Mouse (Mus musculus) G1E (cell line): ENCODE data around the gene Zfp512b. TPM values are rescaled to one million over a fixed set of nuclear protein-coding genes. Genes with fewer than 3 reads are reported as not detected.

ENCODE experiments used
- ATAC-seq: 2 replicates; pipeline ENCODE4 v1.8.0; 2016; ENCODE audit warnings: mild to moderate bottlenecking; ENCODE audit not compliant: insufficient number of reproducible peaks, poor library complexity, low FRiP score, severe bottlenecking; ENCODE audit errors: extremely low read depth
- DNase-seq: peaks from one replicate; pipeline ENCODE4 v3.0.0; 2012; ENCODE audit warnings: low spot score
- H3K27me3 ChIP-seq: 2 replicates; pipeline ENCODE4 v1.6.1; 2012; ENCODE audit warnings: mild to moderate bottlenecking, low read length, inconsistent platforms; ENCODE audit not compliant: insufficient read depth
- H3K36me3 ChIP-seq: replicated peaks from 2 replicates; pipeline ENCODE3; 2012; ENCODE audit warnings: mild to moderate bottlenecking, inconsistent platforms
- H3K4me1 ChIP-seq: 2 replicates; pipeline ENCODE4 v1.6.1; 2012; ENCODE audit warnings: low read depth, low read length, inconsistent platforms, mixed read lengths; ENCODE audit not compliant: insufficient read depth
- H3K4me3 ChIP-seq: 2 replicates; pipeline ENCODE4 v1.5.1; 2012; ENCODE audit warnings: low read depth, mild to moderate bottlenecking, inconsistent platforms, low read length, moderate library complexity, mixed read lengths
- H3K9me3 ChIP-seq: replicated peaks from 2 replicates; pipeline ENCODE4 v1.6.1; 2012; ENCODE audit warnings: inconsistent platforms
- CTCF ChIP-seq: IDR thresholded peaks from 2 replicates; pipeline ENCODE4 v1.5.1; 2012; ENCODE audit warnings: low read depth, low read length, inconsistent platforms, mixed read lengths
- GATA1 ChIP-seq: IDR thresholded peaks from 2 replicates; pipeline ENCODE4 v1.6.1; 2012; ENCODE audit warnings: borderline replicate concordance, low read length, inconsistent platforms, mixed read lengths
- GATA2 ChIP-seq: IDR thresholded peaks from 2 replicates; pipeline ENCODE4 v1.6.1; 2012; ENCODE audit warnings: low read depth, low read length, inconsistent platforms, borderline replicate concordance
- POLR2AphosphoS5 ChIP-seq: IDR thresholded peaks from 2 replicates; pipeline ENCODE4 v1.6.1; 2012; ENCODE audit warnings: low read depth, low read length, inconsistent platforms; ENCODE audit not compliant: insufficient replicate concordance
- TAL1 ChIP-seq: conservative IDR thresholded peaks from 2 replicates; pipeline ENCODE4 v1.6.1; 2012; ENCODE audit warnings: low read depth, low read length, inconsistent platforms, mixed read lengths
- polyA plus RNA-seq: library from polyadenylated mRNA; stranded (reverse); fragments of >175 nt; gene quantifications from 2 replicates; pipeline ENCODE4 v1.2.3, GENCODE M21; 2012
- total RNA-seq, 2 experiments: library from RNA; stranded (forward) in 1 of 2; stranded (reverse) in 1 of 2; fragments of 200-1000 nt in 1 of 2; fragments of >200 nt in 1 of 2; fragmentation: Nextera tagmentation in 1 of 2; gene quantifications; 2 replicates each; pipeline ENCODE4 v1.2.3; 2014 to 2017

Zfp512b gene
- total and polyA plus RNA-seq, 3 experiments = 19.8 to 88.2 (median 40.5) TPM

- Histone ChIP-seq H3K27me3 (no peaks in the 10 kb centered on the region), H3K4me1 (peaks cover 15% of the 10 kb centered on the region), H3K4me3 (no peak overlapping the region), H3K9me3 (no peaks in the 10 kb centered on the region), H3K36me3 (peaks cover 94% of the 10 kb centered on the region)
- TF ChIP-seq GATA1 (no peak), POLR2AphosphoS5 (0 out of 2 replicates have a peak, but pooled peaks have one; percentile 7), TAL1 (no peak), CTCF (no peak), GATA2 (no peak)
- ATAC-seq = no peak
- no peak for DNase-seq
These were observed 43.9 kb downstream of the Zfp512b start for GRCm38 (mm10) chr2:181548682-181549081.

DNA sequence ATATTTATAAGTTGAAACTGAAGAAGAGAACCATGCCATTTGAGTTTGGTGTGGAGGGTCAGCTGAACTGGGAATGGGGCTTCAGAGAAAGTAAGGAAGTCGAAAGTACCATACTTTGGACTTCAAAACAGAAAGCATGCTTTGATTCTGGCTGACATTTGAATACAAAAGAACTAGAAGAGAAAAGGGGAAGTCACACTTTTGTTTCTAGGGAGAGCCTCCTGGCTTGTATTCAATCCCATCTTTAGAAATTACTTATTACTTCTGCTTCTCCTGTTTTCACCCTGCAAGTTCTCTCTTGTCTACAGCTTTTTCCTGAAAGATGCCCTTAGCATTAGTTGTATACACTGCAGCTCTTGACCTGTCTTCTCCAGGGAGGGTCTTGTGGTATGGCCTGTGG lies 44.4 kb downstream of the Zfp512b start:
- no peak for TF ChIP-seq CTCF
- no peak for TF ChIP-seq GATA1
- no peak for TF ChIP-seq POLR2AphosphoS5
- no peak for TF ChIP-seq GATA2
- no peak for TF ChIP-seq TAL1
- no peak overlapping the region for H3K4me3 ChIP-seq
- peaks cover 90% of the 10 kb centered on the region for H3K36me3 ChIP-seq
- peaks cover 15% of the 10 kb centered on the region for H3K4me1 ChIP-seq
- DNase-seq (no peak), ATAC-seq (no peak)
- H3K27me3 ChIP-seq = no peaks in the 10 kb centered on the region
- no peaks in the 10 kb centered on the region for H3K9me3 ChIP-seq

DNA sequence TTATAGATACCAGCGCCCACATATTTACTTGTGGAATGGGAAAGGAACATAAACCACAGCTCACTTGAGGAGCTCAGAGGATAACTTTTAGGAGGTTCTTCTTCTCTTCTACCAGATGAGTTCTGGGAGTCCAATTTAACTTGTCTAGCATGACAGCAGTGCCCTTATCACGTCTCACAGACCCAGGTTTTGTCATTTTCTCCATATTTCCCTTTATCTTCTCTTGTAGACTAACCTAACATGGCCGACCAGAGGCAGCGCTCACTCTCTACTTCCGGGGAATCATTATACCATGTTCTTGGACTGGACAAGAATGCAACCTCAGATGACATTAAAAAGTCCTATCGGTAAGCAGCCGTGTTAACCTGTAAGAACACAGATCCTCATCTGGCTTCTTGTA lies 46.5 kb downstream of the Zfp512b start:
- no peaks in the 10 kb centered on the region for H3K27me3 ChIP-seq
- TF ChIP-seq POLR2AphosphoS5 = no peak
- TF ChIP-seq TAL1 = no peak
- no peak for TF ChIP-seq GATA1
- TF ChIP-seq CTCF = no peak
- H3K36me3 ChIP-seq = peaks cover 89% of the 10 kb centered on the region
- DNase-seq (no peak), ATAC-seq (no peak)
- no peaks in the 10 kb centered on the region for H3K9me3 ChIP-seq
- no peak overlapping the region for H3K4me3 ChIP-seq
- peaks cover 15% of the 10 kb centered on the region for H3K4me1 ChIP-seq

GRCm38 (mm10) chr2:181541761-181542380 lies 50.7 kb downstream of the Zfp512b start:
- no peaks in the 10 kb centered on the region for H3K9me3 ChIP-seq
- DNase-seq = no peak
- no peaks in the 10 kb centered on the region for H3K27me3 ChIP-seq
- no peak for ATAC-seq
- TF ChIP-seq TAL1 (no peak), GATA1 (no peak), CTCF (no peak), GATA2 (no peak), POLR2AphosphoS5 (no peak)
- H3K4me3 ChIP-seq = no peak overlapping the region
- H3K36me3 ChIP-seq = peaks cover 79% of the 10 kb centered on the region
- peaks cover 11% of the 10 kb centered on the region for H3K4me1 ChIP-seq

DNA sequence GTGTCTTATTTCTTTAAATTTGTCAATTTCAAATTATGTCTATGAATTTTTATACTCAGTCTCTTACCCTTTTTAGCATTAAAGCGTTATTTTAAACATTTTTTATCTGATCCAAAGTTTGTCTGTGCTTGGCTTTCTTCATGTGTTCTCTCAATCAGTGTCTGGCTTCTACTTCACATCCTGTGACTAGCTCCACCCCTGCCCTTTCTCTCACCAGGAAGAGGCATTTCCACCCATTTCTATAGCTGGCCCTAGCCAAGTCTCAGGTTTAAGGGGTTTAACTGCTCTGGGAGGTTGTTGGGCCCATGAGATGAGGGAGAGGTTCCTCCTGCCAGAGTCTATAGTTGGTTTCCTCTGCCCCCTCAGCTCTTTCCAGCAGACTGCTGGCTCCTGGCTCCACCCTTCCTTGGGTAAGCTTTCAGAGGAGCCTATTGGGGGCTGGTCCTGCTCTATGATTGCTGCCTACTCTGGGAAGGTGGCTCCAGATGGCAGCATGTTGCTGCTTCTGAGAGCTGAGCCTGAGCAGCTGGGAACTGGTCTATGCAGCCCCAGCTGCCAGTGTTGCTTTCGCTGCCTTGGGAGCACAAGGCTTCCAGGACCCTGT lies 55.1 kb downstream of the Zfp512b start:
- no peaks in the 10 kb centered on the region for H3K9me3 ChIP-seq
- TF ChIP-seq GATA1 = no peak
- no peak for TF ChIP-seq CTCF
- TF ChIP-seq TAL1 = no peak
- H3K27me3 ChIP-seq = no peaks in the 10 kb centered on the region
- ATAC-seq = peak; percentile 57
- peak; percentile 38 for DNase-seq
- H3K36me3 ChIP-seq = peaks cover 80% of the 10 kb centered on the region
- H3K4me1 ChIP-seq = peaks cover 21% of the 10 kb centered on the region
- H3K4me3 ChIP-seq = no peak overlapping the region; the same call in 1 of the 2 replicates

DNA sequence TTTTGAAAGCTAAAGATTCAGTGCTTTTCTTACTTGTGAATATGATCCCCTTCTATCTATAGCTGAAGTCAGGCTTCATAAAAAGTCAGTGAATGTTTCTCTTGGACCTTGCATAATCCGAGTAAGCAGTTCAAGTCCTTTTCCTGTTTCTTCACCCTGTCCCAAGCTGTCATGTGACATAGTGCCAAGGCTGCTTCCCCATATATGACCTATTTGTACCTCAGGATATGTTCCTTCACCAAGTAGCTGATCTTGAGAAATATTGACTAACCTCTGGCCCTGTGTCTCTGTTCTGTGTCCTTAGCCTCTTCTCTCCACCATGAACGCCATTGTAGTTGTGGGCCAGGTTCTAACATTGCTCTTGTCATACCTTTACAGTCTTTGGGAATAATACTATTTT lies 56.2 kb downstream of the Zfp512b start:
- no peak for ATAC-seq

More for the DNA sequence above, 56.2 kb downstream of the Zfp512b start:
- no peaks in the 10 kb centered on the region for H3K27me3 ChIP-seq
- no peaks in the 10 kb centered on the region for H3K9me3 ChIP-seq
- no peak overlapping the region for H3K4me3 ChIP-seq
- peaks cover 80% of the 10 kb centered on the region for H3K36me3 ChIP-seq
- TF ChIP-seq POLR2AphosphoS5 (no peak), TAL1 (no peak), GATA2 (no peak), CTCF (no peak), GATA1 (no peak)
- no peak for DNase-seq
- peaks cover 25% of the 10 kb centered on the region for H3K4me1 ChIP-seq
